Mouse (Mus musculus): ENCODE measurements around the gene B4galt2.

The B4galt2 gene

GRCm38 (mm10) chr4:117882701-117883691 is at the start of gene B4galt2:
Gene B4galt2, minus strand, starts transcription at chr4:117883487.
- in situ Hi-C loops (cut with MboI; ENCODE audit: low pct_unique_long_range_greater_than_20kb in 1 of 2, low sequenced_read_pairs in 2 of 2, unreplicated experiment in 1 of 2), result no loop called here

- in situ Hi-C loops (cut with MboI; ENCODE audit: low pct_unique_long_range_greater_than_20kb in 1 of 2, low sequenced_read_pairs in 2 of 2, unreplicated experiment in 1 of 2), result no loop called here
These were observed 46.1 kb upstream of the B4galt2 start, which contains the start of gene Artn for GRCm38 (mm10) chr4:117929391-117929881. Gene Artn, minus strand, starts transcription at chr4:117929763.

- in situ Hi-C loops (cut with MboI; ENCODE audit: low pct_unique_long_range_greater_than_20kb in 1 of 2, low sequenced_read_pairs in 2 of 2, unreplicated experiment in 1 of 2), result no loop called here
These were observed 45.5 kb upstream of the B4galt2 start for GRCm38 (mm10) chr4:117928699-117929241.

GRCm38 (mm10) chr4:117928234-117928633 is 44.9 kb upstream of the B4galt2 start:
- in situ Hi-C loops (cut with MboI; ENCODE audit: low pct_unique_long_range_greater_than_20kb in 1 of 2, low sequenced_read_pairs in 2 of 2, unreplicated experiment in 1 of 2), result no loop called here

GRCm38 (mm10) chr4:117926545-117927482 is 43.5 kb upstream of the B4galt2 start:
- in situ Hi-C loops (cut with MboI; ENCODE audit: low pct_unique_long_range_greater_than_20kb in 1 of 2, low sequenced_read_pairs in 2 of 2, unreplicated experiment in 1 of 2), result no loop called here

GRCm38 (mm10) chr4:117924916-117925315 is 41.6 kb upstream of the B4galt2 start:
- in situ Hi-C loops (cut with MboI; ENCODE audit: low pct_unique_long_range_greater_than_20kb in 1 of 2, low sequenced_read_pairs in 2 of 2, unreplicated experiment in 1 of 2), result no loop called here

- in situ Hi-C loops (cut with MboI; ENCODE audit: low pct_unique_long_range_greater_than_20kb in 1 of 2, low sequenced_read_pairs in 2 of 2, unreplicated experiment in 1 of 2), result no loop called here
These were observed 40.2 kb upstream of the B4galt2 start for GRCm38 (mm10) chr4:117923450-117923849.

- in situ Hi-C loops (cut with MboI; ENCODE audit: low pct_unique_long_range_greater_than_20kb in 1 of 2, low sequenced_read_pairs in 2 of 2, unreplicated experiment in 1 of 2), result no loop called here
These were observed 38.1 kb upstream of the B4galt2 start for GRCm38 (mm10) chr4:117921358-117921757.

- in situ Hi-C loops (cut with MboI; ENCODE audit: low pct_unique_long_range_greater_than_20kb in 1 of 2, low sequenced_read_pairs in 2 of 2, unreplicated experiment in 1 of 2), result no loop called here
These were observed 35.5 kb upstream of the B4galt2 start for GRCm38 (mm10) chr4:117918762-117919161.

GRCm38 (mm10) chr4:117918261-117918660 is 35.0 kb upstream of the B4galt2 start:
- in situ Hi-C loops (cut with MboI; ENCODE audit: low pct_unique_long_range_greater_than_20kb in 1 of 2, low sequenced_read_pairs in 2 of 2, unreplicated experiment in 1 of 2), result no loop called here

GRCm38 (mm10) chr4:117917847-117918246 is 34.6 kb upstream of the B4galt2 start:
- in situ Hi-C loops (cut with MboI; ENCODE audit: low pct_unique_long_range_greater_than_20kb in 1 of 2, low sequenced_read_pairs in 2 of 2, unreplicated experiment in 1 of 2), result no loop called here

GRCm38 (mm10) chr4:117917402-117917801 is 34.1 kb upstream of the B4galt2 start:
- in situ Hi-C loops (cut with MboI; ENCODE audit: low pct_unique_long_range_greater_than_20kb in 1 of 2, low sequenced_read_pairs in 2 of 2, unreplicated experiment in 1 of 2), result no loop called here

- in situ Hi-C loops (cut with MboI; ENCODE audit: low pct_unique_long_range_greater_than_20kb in 1 of 2, low sequenced_read_pairs in 2 of 2, unreplicated experiment in 1 of 2), result no loop called here
These were observed 33.1 kb upstream of the B4galt2 start for GRCm38 (mm10) chr4:117916386-117916785.

GRCm38 (mm10) chr4:117915489-117916105 is 32.3 kb upstream of the B4galt2 start:
- in situ Hi-C loops (cut with MboI; ENCODE audit: low pct_unique_long_range_greater_than_20kb in 1 of 2, low sequenced_read_pairs in 2 of 2, unreplicated experiment in 1 of 2), result no loop called here

- in situ Hi-C loops (cut with MboI; ENCODE audit: low pct_unique_long_range_greater_than_20kb in 1 of 2, low sequenced_read_pairs in 2 of 2, unreplicated experiment in 1 of 2), result no loop called here
These were observed 31.5 kb upstream of the B4galt2 start, which contains the start of gene Ipo13 for GRCm38 (mm10) chr4:117914591-117915442. Gene Ipo13, minus strand, starts transcription at chr4:117914999.

GRCm38 (mm10) chr4:117914031-117914430 is 30.7 kb upstream of the B4galt2 start:
- in situ Hi-C loops (cut with MboI; ENCODE audit: low pct_unique_long_range_greater_than_20kb in 1 of 2, low sequenced_read_pairs in 2 of 2, unreplicated experiment in 1 of 2), result no loop called here

- in situ Hi-C loops (cut with MboI; ENCODE audit: low pct_unique_long_range_greater_than_20kb in 1 of 2, low sequenced_read_pairs in 2 of 2, unreplicated experiment in 1 of 2), result no loop called here
These were observed 30.1 kb upstream of the B4galt2 start for GRCm38 (mm10) chr4:117913421-117913820.

All from mouse embryonic stem cell (cell line).